Mouse (Mus musculus): Measurements from ENCODE around the gene Tmem217. TPM values are rescaled to one million over a fixed set of nuclear protein-coding genes. Genes with fewer than 3 reads are reported as not detected.

Gene Tmem217
- total and polyA plus RNA-seq, 3 experiments, result 0.26 to 0.76 TPM; not detected in 1

DNA sequence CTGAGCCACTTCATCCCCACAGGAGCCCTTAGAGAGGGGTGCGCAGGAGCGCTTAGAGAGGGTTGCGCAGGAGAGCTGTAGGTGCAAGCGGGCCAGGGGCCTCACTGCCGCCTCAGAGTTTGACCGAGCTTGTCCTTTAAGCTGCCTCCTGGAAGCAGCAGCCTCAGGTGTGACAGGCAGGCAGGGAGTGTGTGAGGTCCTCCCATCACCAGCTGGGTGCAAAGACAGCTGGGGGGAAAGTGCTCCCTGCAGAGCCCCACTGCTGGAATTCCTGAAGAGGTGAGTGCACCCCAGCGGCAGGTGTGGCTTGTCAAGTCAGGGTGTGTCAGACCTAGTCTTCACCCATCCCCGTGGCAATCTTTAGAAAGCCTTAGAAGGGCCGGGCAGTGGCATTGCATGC is 34.7 kb upstream of the Tmem217 start:
- Histone ChIP-seq H3K4me3 (replicated peaks in 1 of 3; ENCODE audit: low read depth in 2 of 3, low read length in 2 of 3, poor library complexity in 1 of 3) (no peak overlapping the region), H3K27me3 (replicated peaks) (no peaks in the 10 kb centered on the region), H3K4me1 (ENCODE audit: control insufficient read depth in 1 of 2, insufficient read depth in 2 of 2) (peaks cover 0 to 30% of the 10 kb centered on the region in 2 experiments; a peak in 2 of 4 replicates), H3K4me2 (ENCODE audit: insufficient read depth, low read depth, poor library complexity, severe bottlenecking) (no peak overlapping the region), H3K9ac (ENCODE audit: insufficient read depth, low read depth) (no peak overlapping the region), H3K9me3 (replicated peaks; ENCODE audit: low read length) (no peaks in the 10 kb centered on the region), H3K36me3 (replicated peaks in 1 of 2; ENCODE audit: control insufficient read depth in 1 of 2, insufficient read depth in 1 of 2, low read length in 1 of 2) (peaks cover 18 to 59% of the 10 kb centered on the region in 2 experiments), H3K27ac (ENCODE audit: insufficient read depth, low read depth) (no peak overlapping the region), H3K79me2 (replicated peaks; ENCODE audit: control insufficient read depth, extremely low read depth, insufficient read depth, poor library complexity, severe bottlenecking) (no peaks in the 10 kb centered on the region)
- dilution Hi-C loops (cut with MboI; ENCODE audit: extremely low pct_ligation_motif_present, extremely low pct_unique_long_range_greater_than_20kb, low sequenced_read_pairs), result no loop called here
- in situ Hi-C loops (cut with MboI; ENCODE audit: low pct_ligation_motif_present, low pct_unique_long_range_greater_than_20kb, low sequenced_read_pairs), result no loop called here
- DNase-seq (ENCODE audit: extremely low read depth), result no peak
- TF ChIP-seq USF2 (conservative IDR thresholded peaks at IDR 0.05; ENCODE audit: low read depth, low read length) (no peak), ZNF384 (IDR thresholded peaks at IDR 0.05; ENCODE audit: low read depth, low read length) (no peak), MXI1 (IDR thresholded peaks at IDR 0.05; ENCODE audit: low read depth, low read length) (no peak), POLR2A (IDR thresholded peaks at IDR 0.05; ENCODE audit: low read depth, low read length) (no peak), ZC3H11A (IDR thresholded peaks at IDR 0.05; ENCODE audit: low read depth, low read length) (no peak), TCF12 (IDR thresholded peaks at IDR 0.05; ENCODE audit: low read depth, low read length) (no peak), ZMIZ1 (IDR thresholded peaks at IDR 0.05; ENCODE audit: low read depth, low read length) (no peak), NELFE (IDR thresholded peaks at IDR 0.05; ENCODE audit: low read depth, low read length) (no peak), POLR2AphosphoS2 (IDR thresholded peaks at IDR 0.05; ENCODE audit: low read depth, low read length) (no peak), PAX5 (IDR thresholded peaks at IDR 0.05; ENCODE audit: low read length) (no peak), JUN (IDR thresholded peaks at IDR 0.05; ENCODE audit: insufficient read depth, low read depth, low read length) (no peak), ETS1 (conservative IDR thresholded peaks at IDR 0.05; ENCODE audit: low read depth, low read length) (no peak), RCOR1 (conservative IDR thresholded peaks at IDR 0.05; ENCODE audit: low read depth, low read length) (no peak), ELF1 (IDR thresholded peaks at IDR 0.05; ENCODE audit: low read depth, low read length) (no peak)

DNA sequence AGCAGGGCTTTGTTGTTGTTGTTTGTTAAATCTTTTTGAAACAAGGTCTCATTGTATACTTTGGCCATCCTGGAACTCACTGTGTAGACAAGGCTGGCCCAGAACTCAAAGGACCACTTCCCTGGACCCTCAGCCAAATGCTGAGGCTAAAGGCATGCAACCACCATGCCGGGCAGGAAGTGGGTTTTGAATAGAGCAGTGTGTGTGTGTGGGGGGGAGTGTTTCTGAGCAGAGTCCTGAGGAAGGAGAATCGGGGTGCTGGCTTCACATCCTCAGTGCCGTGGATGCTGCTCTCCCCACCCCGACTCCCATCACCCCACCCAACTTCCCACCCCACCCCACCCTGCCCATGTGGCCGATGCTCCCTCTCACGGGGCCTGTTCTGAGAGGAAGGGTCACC is 33.3 kb upstream of the Tmem217 start:
- H3K4me3 ChIP-seq (replicated peaks in 1 of 3; ENCODE audit: low read depth in 2 of 3, low read length in 2 of 3, poor library complexity in 1 of 3), result no peak overlapping the region
- no peak overlapping the region for H3K9ac ChIP-seq (ENCODE audit: insufficient read depth, low read depth)
- H3K4me1 ChIP-seq (ENCODE audit: control insufficient read depth in 1 of 2, insufficient read depth in 2 of 2), result peaks cover 0 to 30% of the 10 kb centered on the region in 2 experiments; a peak in 2 of 4 replicates
- TF ChIP-seq HCFC1 (IDR thresholded peaks at IDR 0.05; ENCODE audit: low read depth, low read length), result no peak
- TF ChIP-seq SMC3 (IDR thresholded peaks at IDR 0.05; ENCODE audit: low read depth, low read length), result no peak
- no peak for TF ChIP-seq JUN (IDR thresholded peaks at IDR 0.05; ENCODE audit: insufficient read depth, low read depth, low read length)
- TF ChIP-seq TCF12 (IDR thresholded peaks at IDR 0.05; ENCODE audit: low read depth, low read length), result no peak
- TF ChIP-seq SIN3A (IDR thresholded peaks at IDR 0.05; ENCODE audit: low read length), result no peak
- no peak for TF ChIP-seq USF1 (IDR thresholded peaks at IDR 0.05; ENCODE audit: low read depth, low read length)
- no peak for TF ChIP-seq MAFK (IDR thresholded peaks at IDR 0.05; ENCODE audit: insufficient replicate concordance, low read length)
- no peak for TF ChIP-seq BHLHE40 (IDR thresholded peaks at IDR 0.05; ENCODE audit: low read depth, low read length)
- TF ChIP-seq MXI1 (IDR thresholded peaks at IDR 0.05; ENCODE audit: low read depth, low read length), result no peak
- no peak for TF ChIP-seq CHD1 (IDR thresholded peaks at IDR 0.05; ENCODE audit: low read depth, low read length)
- no peak for DNase-seq (ENCODE audit: extremely low read depth)
- H3K9me3 ChIP-seq (replicated peaks; ENCODE audit: low read length), result no peaks in the 10 kb centered on the region
- H3K27me3 ChIP-seq (replicated peaks), result no peaks in the 10 kb centered on the region
- H3K27ac ChIP-seq (ENCODE audit: insufficient read depth, low read depth), result no peak overlapping the region
- no peak overlapping the region for H3K4me2 ChIP-seq (ENCODE audit: insufficient read depth, low read depth, poor library complexity, severe bottlenecking)
- H3K36me3 ChIP-seq (replicated peaks in 1 of 2; ENCODE audit: control insufficient read depth in 1 of 2, insufficient read depth in 1 of 2, low read length in 1 of 2), result peaks cover 25 to 60% of the 10 kb centered on the region in 2 experiments
- dilution Hi-C loops (cut with MboI; ENCODE audit: extremely low pct_ligation_motif_present, extremely low pct_unique_long_range_greater_than_20kb, low sequenced_read_pairs) (no loop called here), in situ Hi-C loops (cut with MboI; ENCODE audit: low pct_ligation_motif_present, low pct_unique_long_range_greater_than_20kb, low sequenced_read_pairs) (no loop called here)
- no peaks in the 10 kb centered on the region for H3K79me2 ChIP-seq (replicated peaks; ENCODE audit: control insufficient read depth, extremely low read depth, insufficient read depth, poor library complexity, severe bottlenecking)

Data from CH12.LX (cell line).